Mouse (Mus musculus) left cerebral cortex, adult 2 months (tissue): ENCODE data around the gene Tacc2. TPM values are rescaled to one million over a fixed set of nuclear protein-coding genes. Genes with fewer than 3 reads are reported as not detected.
A peak's percentile ranks its signal among the peaks of the same experiment; 100 is the strongest.

Experiments
- DNase-seq, 2 experiments: peaks; one replicate each; pipeline ENCODE4 v3.0.0; 2021 to 2022; ENCODE audit warnings: low spot score in 2 of 2, mixed read lengths in 1 of 2; ENCODE audit errors: extremely low spot score in 1 of 2
- H3K27ac ChIP-seq: fragments of 200-600 bp; 2 replicates; pipeline ENCODE4 v1.8.1; 2022
- H3K4me3 ChIP-seq: fragments of 200-600 bp; 2 replicates; pipeline ENCODE4 v1.8.1; 2022
- CTCF ChIP-seq: fragments of 200-600 bp; IDR thresholded peaks from 2 replicates; pipeline ENCODE4 v1.8.1; 2022; ENCODE audit warnings: antibody characterized with exemption, mild to moderate bottlenecking, moderate library complexity
- intact Hi-C: fragments of 180-260 bp; cut with DNase I; formaldehyde crosslinking; loops from one replicate; pipeline ENCODE4 v1.15.1; 2025
- total RNA-seq, 2 experiments: library from RNA; stranded (reverse); gene quantifications; 2 replicates each; pipeline ENCODE4 v1.2.3; 2021

The Tacc2 gene
- total RNA-seq, 2 experiments from 2014 or later = 65.9 to 67.6 TPM

GRCm38 (mm10) chr7:130547635-130548175 is 29.5 kb upstream of the Tacc2 start:
- no peak for DNase-seq
- intact Hi-C loops = loop anchor here (2.0 to 5.0 kb wide), 6 partner anchors 29 to 215 kb away; no protein-coding TSS in a partner anchor
- no peak for TF ChIP-seq CTCF
- no peak overlapping the region for H3K27ac ChIP-seq
- H3K4me3 ChIP-seq = peak overlapping the region; percentile 85

GRCm38 (mm10) chr7:130552780-130553179 is 24.5 kb upstream of the Tacc2 start:
- TF ChIP-seq CTCF = no peak
- DNase-seq = no peak
- Histone ChIP-seq H3K27ac (no peak overlapping the region), H3K4me3 (no peak overlapping the region)
- intact Hi-C loops = no loop called here

GRCm38 (mm10) chr7:130553321-130553720 is 23.9 kb upstream of the Tacc2 start:
- TF ChIP-seq CTCF = no peak
- intact Hi-C loops = no loop called here
- no peak for DNase-seq
- H3K27ac ChIP-seq = no peak overlapping the region
- no peak overlapping the region for H3K4me3 ChIP-seq

- TF ChIP-seq CTCF = no peak
- no peak for DNase-seq
- Histone ChIP-seq H3K4me3 (no peak overlapping the region), H3K27ac (no peak overlapping the region)
- intact Hi-C loops = no loop called here
These were observed 21.6 kb upstream of the Tacc2 start for GRCm38 (mm10) chr7:130555597-130555996.

- no peak overlapping the region for H3K27ac ChIP-seq
- no peak for DNase-seq
- no peak overlapping the region for H3K4me3 ChIP-seq
- intact Hi-C loops = no loop called here
- no peak for TF ChIP-seq CTCF
These were observed 18.6 kb upstream of the Tacc2 start for GRCm38 (mm10) chr7:130558592-130558991.

- DNase-seq = no peak
- H3K4me3 ChIP-seq = no peak overlapping the region
- intact Hi-C loops = no loop called here
- H3K27ac ChIP-seq = no peak overlapping the region
- no peak for TF ChIP-seq CTCF
These were observed 16.3 kb upstream of the Tacc2 start for GRCm38 (mm10) chr7:130560933-130561332.

- intact Hi-C loops = no loop called here
- DNase-seq = no peak
- Histone ChIP-seq H3K4me3 (no peak overlapping the region), H3K27ac (no peak overlapping the region)
- no peak for TF ChIP-seq CTCF
These were observed 14.0 kb upstream of the Tacc2 start for GRCm38 (mm10) chr7:130563276-130563675.

GRCm38 (mm10) chr7:130563880-130564279 is 13.4 kb upstream of the Tacc2 start:
- intact Hi-C loops = no loop called here
- no peak overlapping the region for H3K27ac ChIP-seq

GRCm38 (mm10) chr7:130564596-130564995 is 12.6 kb upstream of the Tacc2 start:
- no peak for DNase-seq
- intact Hi-C loops = no loop called here

More at GRCm38 (mm10) chr7:130563880-130564279, 13.4 kb upstream of the Tacc2 start:
- no peak for DNase-seq
- TF ChIP-seq CTCF = no peak
- no peak overlapping the region for H3K4me3 ChIP-seq

GRCm38 (mm10) chr7:130568783-130569436 is 8.3 kb upstream of the Tacc2 start:
- intact Hi-C loops = no loop called here

More at GRCm38 (mm10) chr7:130564596-130564995, 12.6 kb upstream of the Tacc2 start:
- Histone ChIP-seq H3K4me3 (no peak overlapping the region), H3K27ac (no peak overlapping the region)
- TF ChIP-seq CTCF = no peak

GRCm38 (mm10) chr7:130570472-130570871 is 6.8 kb upstream of the Tacc2 start:
- no peak for DNase-seq
- intact Hi-C loops = no loop called here
- no peak for TF ChIP-seq CTCF
- no peak overlapping the region for H3K4me3 ChIP-seq
- no peak overlapping the region for H3K27ac ChIP-seq

More at GRCm38 (mm10) chr7:130568783-130569436, 8.3 kb upstream of the Tacc2 start:
- no peak for DNase-seq
- Histone ChIP-seq H3K4me3 (no peak overlapping the region), H3K27ac (no peak overlapping the region)
- no peak for TF ChIP-seq CTCF

- no peak for DNase-seq
- no peak within 1 kb of the TSS for H3K27ac ChIP-seq
- no peak for TF ChIP-seq CTCF
- H3K4me3 ChIP-seq = no peak within 1 kb of the TSS
- intact Hi-C loops = no loop called here
These were observed 4.4 kb upstream of the Tacc2 start, which contains the start of gene Nsmce4a for GRCm38 (mm10) chr7:130572821-130573220. Gene Nsmce4a, minus strand, starts transcription at chr7:130573118.

GRCm38 (mm10) chr7:130573746-130574145 is 3.5 kb upstream of the Tacc2 start:
- intact Hi-C loops = no loop called here
- DNase-seq = no peak
- H3K4me3 ChIP-seq = no peak overlapping the region
- TF ChIP-seq CTCF = no peak
- H3K27ac ChIP-seq = no peak overlapping the region
